Mouse (Mus musculus) E14TG2a.4 (cell line): ENCODE results near the gene Msrb3.

Source experiments
- H3K27me3 ChIP-seq: 2 replicates; pipeline ENCODE4 v1.6.1; 2014; ENCODE audit warnings: low read length, control low read depth; ENCODE audit not compliant: insufficient read depth
- H3K36me3 ChIP-seq: 2 replicates; pipeline ENCODE4 v1.6.1; 2014; ENCODE audit warnings: low read length, control low read depth; ENCODE audit not compliant: insufficient read depth
- H3K4me1 ChIP-seq: replicated peaks from 2 replicates; pipeline ENCODE4 v1.6.1; 2014; ENCODE audit warnings: low read depth, low read length, control low read depth
- H3K4me3 ChIP-seq: replicated peaks from 2 replicates; pipeline ENCODE4 v1.5.1; 2014; ENCODE audit warnings: mild to moderate bottlenecking, low read length
- H3K9me3 ChIP-seq: 2 replicates; pipeline ENCODE4 v1.6.1; 2014; ENCODE audit warnings: low read length, control low read depth
- CTCF ChIP-seq: conservative IDR thresholded peaks from 2 replicates; pipeline ENCODE4 v1.5.1; 2014; ENCODE audit warnings: low read length
- NANOG ChIP-seq: IDR thresholded peaks from 2 replicates; pipeline ENCODE4 v1.6.1; 2014; ENCODE audit warnings: borderline replicate concordance, low read length, mixed read lengths
- POU5F1 ChIP-seq: IDR thresholded peaks from 2 replicates; pipeline ENCODE4 v1.6.1; 2014; ENCODE audit warnings: low read length, borderline replicate concordance

Msrb3 gene

GRCm38 (mm10) chr10:120898785-120899762, at the start of gene Msrb3:
Gene Msrb3, minus strand, starts transcription at chr10:120899101.
- Histone ChIP-seq H3K27me3 (peaks cover 61% of the 10 kb centered on the region), H3K9me3 (no peaks in the 10 kb centered on the region), H3K4me1 (peaks cover 13% of the 10 kb centered on the region), H3K36me3 (no peaks in the 10 kb centered on the region), H3K4me3 (peak within 1 kb of the TSS; percentile 82)
- TF ChIP-seq NANOG (no peak), POU5F1 (no peak), CTCF (no peak)

- Histone ChIP-seq H3K4me3 (no peak overlapping the region), H3K36me3 (peaks cover 6% of the 10 kb centered on the region), H3K4me1 (peaks cover 21% of the 10 kb centered on the region), H3K9me3 (no peaks in the 10 kb centered on the region), H3K27me3 (no peaks in the 10 kb centered on the region)
- TF ChIP-seq NANOG (no peak), CTCF (no peak), POU5F1 (no peak)
These were observed 49.6 kb upstream of the Msrb3 start for GRCm38 (mm10) chr10:120948461-120948860.

GRCm38 (mm10) chr10:120947842-120948241, 48.9 kb upstream of the Msrb3 start:
- peaks cover 6% of the 10 kb centered on the region for H3K36me3 ChIP-seq
- H3K4me1 ChIP-seq, result peaks cover 21% of the 10 kb centered on the region
- no peaks in the 10 kb centered on the region for H3K27me3 ChIP-seq
- H3K4me3 ChIP-seq, result no peak overlapping the region
- TF ChIP-seq CTCF (no peak), POU5F1 (no peak), NANOG (no peak)
- H3K9me3 ChIP-seq, result no peaks in the 10 kb centered on the region

- Histone ChIP-seq H3K27me3 (no peaks in the 10 kb centered on the region), H3K9me3 (no peaks in the 10 kb centered on the region), H3K4me3 (no peak overlapping the region), H3K4me1 (peaks cover 21% of the 10 kb centered on the region), H3K36me3 (peaks cover 6% of the 10 kb centered on the region)
- no peak for TF ChIP-seq CTCF
- TF ChIP-seq NANOG, result no peak
- no peak for TF ChIP-seq POU5F1
These were observed 47.9 kb upstream of the Msrb3 start for GRCm38 (mm10) chr10:120946847-120947246.

GRCm38 (mm10) chr10:120938904-120939208, 40.0 kb upstream of the Msrb3 start:
- H3K36me3 ChIP-seq, result no peaks in the 10 kb centered on the region
- H3K9me3 ChIP-seq, result no peaks in the 10 kb centered on the region
- H3K4me1 ChIP-seq, result peaks cover 4% of the 10 kb centered on the region; the same call in 1 of the 2 replicates
- no peak for TF ChIP-seq POU5F1
- TF ChIP-seq NANOG, result no peak
- no peak for TF ChIP-seq CTCF
- no peaks in the 10 kb centered on the region for H3K27me3 ChIP-seq
- H3K4me3 ChIP-seq, result no peak overlapping the region

GRCm38 (mm10) chr10:120938077-120938903, 39.4 kb upstream of the Msrb3 start:
- no peak for TF ChIP-seq NANOG
- peak; percentile 38; the same call in 1 of the 2 replicates for TF ChIP-seq CTCF

GRCm38 (mm10) chr10:120929536-120929935, 30.6 kb upstream of the Msrb3 start:
- Histone ChIP-seq H3K9me3 (no peaks in the 10 kb centered on the region), H3K27me3 (no peaks in the 10 kb centered on the region), H3K4me3 (no peak overlapping the region), H3K36me3 (peaks cover 46% of the 10 kb centered on the region), H3K4me1 (peaks cover 10% of the 10 kb centered on the region; the same call in 1 of the 2 replicates)
- TF ChIP-seq POU5F1 (no peak), CTCF (no peak)

More at GRCm38 (mm10) chr10:120938077-120938903, 39.4 kb upstream of the Msrb3 start:
- H3K4me1 ChIP-seq, result peaks cover 4% of the 10 kb centered on the region; the same call in 1 of the 2 replicates
- H3K9me3 ChIP-seq, result no peaks in the 10 kb centered on the region
- no peaks in the 10 kb centered on the region for H3K36me3 ChIP-seq
- H3K4me3 ChIP-seq, result no peak overlapping the region
- no peaks in the 10 kb centered on the region for H3K27me3 ChIP-seq

GRCm38 (mm10) chr10:120928183-120928582, 29.3 kb upstream of the Msrb3 start:
- peaks cover 10% of the 10 kb centered on the region; the same call in 1 of the 2 replicates for H3K4me1 ChIP-seq
- H3K27me3 ChIP-seq, result no peaks in the 10 kb centered on the region
- no peaks in the 10 kb centered on the region for H3K9me3 ChIP-seq
- no peak for TF ChIP-seq NANOG
- TF ChIP-seq CTCF, result no peak
- TF ChIP-seq POU5F1, result no peak
- H3K4me3 ChIP-seq, result no peak overlapping the region
- H3K36me3 ChIP-seq, result peaks cover 46% of the 10 kb centered on the region

GRCm38 (mm10) chr10:120926156-120926555, 27.3 kb upstream of the Msrb3 start:
- peaks cover 12% of the 10 kb centered on the region; the same call in 1 of the 2 replicates for H3K4me1 ChIP-seq
- peak overlapping the region; percentile 64 for H3K4me3 ChIP-seq
- no peak for TF ChIP-seq CTCF
- TF ChIP-seq NANOG, result no peak
- TF ChIP-seq POU5F1, result no peak
- H3K36me3 ChIP-seq, result peaks cover 44% of the 10 kb centered on the region
- H3K9me3 ChIP-seq, result no peaks in the 10 kb centered on the region
- no peaks in the 10 kb centered on the region for H3K27me3 ChIP-seq
